Mouse (Mus musculus) hindbrain, postnatal 0 days (tissue): ENCODE results near the gene Gnb1. TPM values are rescaled to one million over a fixed set of nuclear protein-coding genes. Genes with fewer than 3 reads are reported as not detected.

Source experiments
- ATAC-seq: fragments of 200-750 bp; cut with Nextera tagmentation; 2 replicates; pipeline ENCODE4 v1.8.0; 2017; ENCODE audit warnings: mild to moderate bottlenecking, moderate TSS enrichment, moderate library complexity
- DNase-seq: peaks from one replicate; pipeline ENCODE4 v3.0.0-alpha.2; 2015; ENCODE audit warnings: low spot score
- H3K27ac ChIP-seq: fragments of 300-500 bp; sonication (generic); 2 replicates; pipeline ENCODE4 v1.5.1; 2014; ENCODE audit warnings: mild to moderate bottlenecking
- H3K27me3 ChIP-seq: fragments of 300-500 bp; sonication (generic); 2 replicates; pipeline ENCODE4 v1.6.1; 2014; ENCODE audit warnings: low read length, mixed read lengths; ENCODE audit not compliant: insufficient read depth
- H3K36me3 ChIP-seq: fragments of 300-500 bp; sonication (generic); 2 replicates; pipeline ENCODE4 v1.6.1; 2014; ENCODE audit warnings: low read length, mixed read lengths; ENCODE audit not compliant: insufficient read depth
- H3K4me1 ChIP-seq: fragments of 300-500 bp; sonication (generic); 2 replicates; pipeline ENCODE4 v1.6.1; 2014; ENCODE audit warnings: antibody characterized with exemption, low read length, mixed read lengths; ENCODE audit not compliant: insufficient read depth
- H3K4me2 ChIP-seq: fragments of 300-500 bp; sonication (generic); 2 replicates; pipeline ENCODE4 v1.6.1; 2014; ENCODE audit warnings: low read depth, mild to moderate bottlenecking, low read length, moderate library complexity, mixed read lengths
- H3K4me3 ChIP-seq: fragments of 300-500 bp; sonication (generic); 2 replicates; pipeline ENCODE4 v1.5.1; 2014; ENCODE audit warnings: low read length
- H3K9ac ChIP-seq: fragments of 300-500 bp; sonication (generic); replicated peaks from 2 replicates; pipeline ENCODE4 v1.6.1; 2014; ENCODE audit warnings: mild to moderate bottlenecking, low read length, moderate library complexity, mixed read lengths
- H3K9me3 ChIP-seq: fragments of 300-500 bp; sonication (generic); 2 replicates; pipeline ENCODE4 v1.6.1; 2016; ENCODE audit warnings: low read length, mixed read lengths
- CTCF ChIP-seq: IDR thresholded peaks from 2 replicates; pipeline ENCODE4 v1.5.1; 2016; ENCODE audit warnings: antibody characterized with exemption, control low read depth, low read depth
- WGBS: fragments of 180-500 bp; shearing (Covaris S2); extraction: QIAGEN DNeasy Blood & Tissue Kit; methylation state at CpG from one replicate; pipeline ENCODE4 v1.1.7; 2014; 5-methylcytosine and 5-hydroxymethylcytosine counted together
- polyA plus RNA-seq: library from polyadenylated mRNA; unstranded; fragments of >200 nt; fragmentation: Nextera tagmentation; extraction: Ambion mirVana; gene quantifications from 2 replicates; pipeline ENCODE4 v1.2.1, GENCODE M21; 2015
- total RNA-seq: library from RNA; depleted of rRNA; stranded (reverse); fragments of >200 nt; gene quantifications from 2 replicates; pipeline ENCODE4 v1.2.3, GENCODE M21; 2014; rRNA removed

The Gnb1 gene
- total and polyA plus RNA-seq, 2 experiments from 2014 or later: 456 to 1,230 TPM

DNA sequence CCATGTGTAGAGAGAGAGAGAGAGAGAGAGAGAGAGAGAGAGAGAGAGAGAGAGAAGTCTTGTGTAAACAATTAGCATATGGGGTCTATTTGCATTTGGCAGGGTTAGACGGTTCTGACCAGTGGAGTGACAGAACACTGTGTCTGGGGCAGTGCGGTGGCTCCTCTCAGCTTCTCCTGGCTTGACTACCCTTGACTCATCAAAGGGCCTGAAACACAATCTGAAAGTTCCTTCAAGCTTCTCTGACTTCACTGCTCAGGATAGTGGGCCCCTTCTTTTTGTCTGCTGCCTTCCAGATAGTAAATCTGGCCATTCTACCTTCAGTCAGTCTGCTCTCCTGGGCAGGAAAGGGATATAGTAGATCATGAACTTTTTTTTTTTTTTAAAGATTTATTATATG lies 115.7 kb downstream of the Gnb1 start:
- no peak overlapping the region for H3K9ac ChIP-seq
- H3K4me3 ChIP-seq: no peak overlapping the region
- H3K4me2 ChIP-seq: no peak overlapping the region
- 72% methylated on average over 2 of the region's 2 CpGs for WGBS
- peaks cover 12% of the 10 kb centered on the region for H3K36me3 ChIP-seq
- no peaks in the 10 kb centered on the region for H3K9me3 ChIP-seq
- H3K4me1 ChIP-seq: 0 out of 2 replicates have a peak, but pooled peaks cover 4% of the 10 kb centered on the region
- ATAC-seq (no peak), DNase-seq (no peak)
- no peak overlapping the region for H3K27ac ChIP-seq
- no peaks in the 10 kb centered on the region for H3K27me3 ChIP-seq
- TF ChIP-seq CTCF: no peak

Other genes starting within 250 kb of the Gnb1 start
- gene Faap20, start 241.6 kb upstream of the Gnb1 start, total RNA-seq: 51.2 and 61.4 TPM in 2 replicates
- gene Faap20, start 241.6 kb upstream of the Gnb1 start, polyA plus RNA-seq: 60.8 and 62.5 TPM in 2 replicates
- gene Prkcz, start 130.0 kb upstream of the Gnb1 start, total RNA-seq: 85.0 and 85.1 TPM in 2 replicates
- 80.4 and 84.2 TPM in 2 replicates for gene Prkcz, start 130.0 kb upstream of the Gnb1 start, polyA plus RNA-seq
- 0.42 and 0.72 TPM in 2 replicates for gene Gabrd, start 93.2 kb upstream of the Gnb1 start, total RNA-seq
- 0.29 and 0.50 TPM in 2 replicates for gene Gabrd, start 93.2 kb upstream of the Gnb1 start, polyA plus RNA-seq
- gene Cfap74, start 82.2 kb upstream of the Gnb1 start, total RNA-seq: 3.7 and 5.7 TPM in 2 replicates
- gene Cfap74, start 82.2 kb upstream of the Gnb1 start, polyA plus RNA-seq: 5.2 and 5.5 TPM in 2 replicates
- 0.61 and 3.7 TPM in 2 replicates for gene Tmem52, start 22.2 kb upstream of the Gnb1 start, total RNA-seq
- gene Tmem52, start 22.2 kb upstream of the Gnb1 start, polyA plus RNA-seq: 0.46 and 0.74 TPM in 2 replicates
- 98.6 and 108 TPM in 2 replicates for gene Nadk, start 71.0 kb downstream of the Gnb1 start, total RNA-seq
- 57.5 and 59.6 TPM in 2 replicates for gene Nadk, start 71.0 kb downstream of the Gnb1 start, polyA plus RNA-seq
- gene Slc35e2, start 110.1 kb downstream of the Gnb1 start, total RNA-seq: 72.0 and 77.2 TPM in 2 replicates
- 11.1 and 13.2 TPM in 2 replicates for gene Slc35e2, start 110.1 kb downstream of the Gnb1 start, polyA plus RNA-seq
- 16.5 and 21.4 TPM in 2 replicates for gene Cdk11b, start 133.5 kb downstream of the Gnb1 start, total RNA-seq
- 65.5 and 74.3 TPM in 2 replicates for gene Cdk11b, start 133.5 kb downstream of the Gnb1 start, polyA plus RNA-seq
- not detected in 2 replicates for gene Gm10563, start 154.0 kb downstream of the Gnb1 start, total RNA-seq
- not detected in 2 replicates for gene Gm10563, start 154.0 kb downstream of the Gnb1 start, polyA plus RNA-seq
- gene Mmp23, start 162.0 kb downstream of the Gnb1 start, total RNA-seq: 6.1 and 13.5 TPM in 2 replicates
- gene Mmp23, start 162.0 kb downstream of the Gnb1 start, polyA plus RNA-seq: 4.2 and 5.7 TPM in 2 replicates
- gene Mib2, start 177.8 kb downstream of the Gnb1 start, total RNA-seq: 109 and 127 TPM in 2 replicates
- gene Mib2, start 177.8 kb downstream of the Gnb1 start, polyA plus RNA-seq: 40.6 and 44.1 TPM in 2 replicates
- gene Fndc10, start 203.0 kb downstream of the Gnb1 start, total RNA-seq: 50.5 and 52.0 TPM in 2 replicates
- 26.0 and 26.5 TPM in 2 replicates for gene Fndc10, start 203.0 kb downstream of the Gnb1 start, polyA plus RNA-seq
- gene Ssu72, start 213.4 kb downstream of the Gnb1 start, total RNA-seq: 110 and 117 TPM in 2 replicates
- 165 and 169 TPM in 2 replicates for gene Ssu72, start 213.4 kb downstream of the Gnb1 start, polyA plus RNA-seq
- 73.3 and 82.2 TPM in 2 replicates for gene Tmem240, start 243.4 kb downstream of the Gnb1 start, total RNA-seq
- 31.0 and 33.6 TPM in 2 replicates for gene Tmem240, start 243.4 kb downstream of the Gnb1 start, polyA plus RNA-seq